Mouse (Mus musculus): Measurements from ENCODE around the gene Wfikkn2.

Gene Wfikkn2

GRCm38 (mm10) chr11:94261585-94262370 is 16.0 kb upstream of the Wfikkn2 start:
- DNase-seq = no peak

- DNase-seq = no peak
Observed at GRCm38 (mm10) chr11:94259814-94260213, 14.0 kb upstream of the Wfikkn2 start.

GRCm38 (mm10) chr11:94257987-94258386 is 12.2 kb upstream of the Wfikkn2 start:
- DNase-seq = no peak

GRCm38 (mm10) chr11:94255733-94256132 is 9.9 kb upstream of the Wfikkn2 start:
- no peak for DNase-seq

- DNase-seq = no peak
Observed at GRCm38 (mm10) chr11:94253691-94254090, 7.9 kb upstream of the Wfikkn2 start.

- no peak for DNase-seq
Observed at GRCm38 (mm10) chr11:94253156-94253555, 7.4 kb upstream of the Wfikkn2 start.

- DNase-seq = no peak
Observed at GRCm38 (mm10) chr11:94246789-94247061, 920 bp upstream of the Wfikkn2 start.

- DNase-seq = no peak
Observed at GRCm38 (mm10) chr11:94244385-94244784, 1.4 kb downstream of the Wfikkn2 start.

- no peak for DNase-seq
Observed at GRCm38 (mm10) chr11:94243422-94244180, 2.2 kb downstream of the Wfikkn2 start.

- no peak for DNase-seq
Observed at GRCm38 (mm10) chr11:94242760-94243421, 2.9 kb downstream of the Wfikkn2 start.

GRCm38 (mm10) chr11:94239706-94240105 is 6.1 kb downstream of the Wfikkn2 start:
- DNase-seq = no peak

- DNase-seq = no peak
Observed at GRCm38 (mm10) chr11:94238786-94239185, 7.0 kb downstream of the Wfikkn2 start.

GRCm38 (mm10) chr11:94236074-94236473 is 9.7 kb downstream of the Wfikkn2 start:
- DNase-seq = peak; percentile 90

GRCm38 (mm10) chr11:94234857-94235256 is 10.9 kb downstream of the Wfikkn2 start:
- DNase-seq = no peak

- peak; percentile 24 for DNase-seq
Observed at GRCm38 (mm10) chr11:94234380-94234779, 11.4 kb downstream of the Wfikkn2 start.

- DNase-seq = peak; percentile 49
Observed at GRCm38 (mm10) chr11:94233405-94233804, 12.4 kb downstream of the Wfikkn2 start.

GRCm38 (mm10) chr11:94231821-94232552 is 13.8 kb downstream of the Wfikkn2 start:
- DNase-seq = peak; percentile 62

- DNase-seq = no peak
Observed at GRCm38 (mm10) chr11:94230244-94230643, 15.6 kb downstream of the Wfikkn2 start.

- DNase-seq = peak; percentile 92
Observed at GRCm38 (mm10) chr11:94229207-94229960, 16.4 kb downstream of the Wfikkn2 start.

GRCm38 (mm10) chr11:94228416-94228815 is 17.4 kb downstream of the Wfikkn2 start:
- no peak for DNase-seq

GRCm38 (mm10) chr11:94225985-94226384 is 19.8 kb downstream of the Wfikkn2 start:
- peak; percentile 79 for DNase-seq

- DNase-seq = no peak
Observed at GRCm38 (mm10) chr11:94223531-94223930, 22.3 kb downstream of the Wfikkn2 start.
